Mouse (Mus musculus): ENCODE results near the gene Agap1. TPM values are rescaled to one million over a fixed set of nuclear protein-coding genes. Genes with fewer than 3 reads are reported as not detected.

Agap1 gene
- polyA plus RNA-seq, 1 experiment from 2014 or later, result 37.2 TPM

GRCm38 (mm10) chr1:89717100-89717499 is 262.5 kb downstream of the Agap1 start:
- Histone ChIP-seq H3K4me3 (replicated peaks; ENCODE audit: low read length) (no peak overlapping the region), H3K36me3 (ENCODE audit: control insufficient read depth, insufficient read depth) (no peaks in the 10 kb centered on the region), H3K9ac (replicated peaks; ENCODE audit: low read depth, low read length) (no peak overlapping the region), H3K9me3 (ENCODE audit: control insufficient read depth, low read length) (no peaks in the 10 kb centered on the region), H3K4me1 (replicated peaks; ENCODE audit: control insufficient read depth, insufficient read depth, low read length) (peaks cover 7% of the 10 kb centered on the region), H3K27me3 (replicated peaks; ENCODE audit: control insufficient read depth, insufficient read depth, low read length) (peaks cover 11% of the 10 kb centered on the region), H3K27ac (ENCODE audit: low read length) (no peak overlapping the region), H3K4me2 (ENCODE audit: low read length) (no peak overlapping the region)
- whole genome bisulfite sequencing, result 86% methylated on average over 4 of the region's 4 CpGs
- no peak for ATAC-seq

DNA sequence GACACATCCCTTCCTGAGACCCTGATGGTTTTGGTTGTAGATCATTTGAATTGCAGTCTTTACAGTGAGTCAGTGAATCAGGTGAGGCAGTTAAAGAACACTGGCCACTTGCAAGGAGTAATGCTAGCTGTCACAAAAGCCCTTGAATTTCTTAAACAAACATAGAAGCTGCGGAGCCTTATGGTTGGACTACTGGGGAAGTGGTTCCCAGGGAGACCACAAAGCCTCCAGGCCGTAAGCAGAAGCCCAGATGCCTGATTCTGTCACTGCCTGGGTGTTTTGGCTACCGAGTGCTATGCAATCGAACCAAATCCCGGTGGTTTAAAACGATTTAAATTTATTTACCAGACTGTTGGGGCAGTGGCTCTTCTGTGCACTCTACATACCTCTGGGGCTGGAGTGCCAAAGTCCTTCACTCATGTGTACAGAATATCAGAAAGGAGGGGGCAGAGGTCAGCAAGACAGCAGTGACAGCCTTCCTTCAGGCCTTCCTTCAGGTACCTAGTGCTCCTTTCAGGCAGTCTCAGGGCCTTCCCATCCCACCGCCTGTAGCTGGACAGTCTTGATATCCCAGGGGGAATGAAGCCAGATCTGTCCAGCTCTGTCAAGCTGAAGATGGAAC is 264.3 kb downstream of the Agap1 start:
- WGBS, result 65% methylated on average over 7 of the region's 7 CpGs
- H3K4me2 ChIP-seq (ENCODE audit: low read length), result no peak overlapping the region
- H3K27me3 ChIP-seq (replicated peaks; ENCODE audit: control insufficient read depth, insufficient read depth, low read length), result peaks cover 11% of the 10 kb centered on the region
- H3K36me3 ChIP-seq (ENCODE audit: control insufficient read depth, insufficient read depth), result no peaks in the 10 kb centered on the region
- no peak overlapping the region for H3K4me3 ChIP-seq (replicated peaks; ENCODE audit: low read length)
- H3K4me1 ChIP-seq (replicated peaks; ENCODE audit: control insufficient read depth, insufficient read depth, low read length), result peaks cover 7% of the 10 kb centered on the region
- ATAC-seq, result no peak
- H3K9ac ChIP-seq (replicated peaks; ENCODE audit: low read depth, low read length), result no peak overlapping the region
- no peaks in the 10 kb centered on the region for H3K9me3 ChIP-seq (ENCODE audit: control insufficient read depth, low read length)
- no peak overlapping the region for H3K27ac ChIP-seq (ENCODE audit: low read length)

DNA sequence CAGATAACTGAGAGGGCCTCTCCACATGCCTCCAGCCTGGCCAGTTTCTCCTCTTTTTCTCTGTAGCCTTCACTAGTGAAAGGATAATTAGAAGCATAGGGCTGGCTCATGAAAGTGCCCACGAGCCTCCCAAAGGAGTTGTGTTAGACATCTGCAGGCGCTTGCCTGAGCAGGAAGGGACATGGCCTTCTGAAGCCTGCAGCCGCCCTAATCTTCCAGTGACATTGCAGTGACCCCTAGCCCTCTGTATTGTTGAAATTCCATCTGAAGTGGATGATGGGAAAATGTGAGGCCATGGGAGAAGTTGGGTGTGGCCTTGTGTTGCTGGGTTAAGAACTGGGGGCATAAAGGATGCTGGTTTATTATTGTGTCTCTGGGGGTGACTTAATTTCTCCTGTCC is 269.5 kb downstream of the Agap1 start:
- H3K36me3 ChIP-seq (ENCODE audit: control insufficient read depth, insufficient read depth), result 0 out of 2 replicates have a peak, but pooled peaks cover 4% of the 10 kb centered on the region
- no peak overlapping the region for H3K4me2 ChIP-seq (ENCODE audit: low read length)
- ATAC-seq, result no peak
- peaks cover 6% of the 10 kb centered on the region; the same call in 1 of the 2 replicates for H3K27me3 ChIP-seq (replicated peaks; ENCODE audit: control insufficient read depth, insufficient read depth, low read length)
- H3K4me3 ChIP-seq (replicated peaks; ENCODE audit: low read length), result no peak overlapping the region
- no peak overlapping the region for H3K27ac ChIP-seq (ENCODE audit: low read length)
- no peaks in the 10 kb centered on the region for H3K9me3 ChIP-seq (ENCODE audit: control insufficient read depth, low read length)
- WGBS, result 56% methylated on average over 3 of the region's 3 CpGs
- no peaks in the 10 kb centered on the region; the same call in 1 of the 2 replicates for H3K4me1 ChIP-seq (replicated peaks; ENCODE audit: control insufficient read depth, insufficient read depth, low read length)
- H3K9ac ChIP-seq (replicated peaks; ENCODE audit: low read depth, low read length), result no peak overlapping the region

DNA sequence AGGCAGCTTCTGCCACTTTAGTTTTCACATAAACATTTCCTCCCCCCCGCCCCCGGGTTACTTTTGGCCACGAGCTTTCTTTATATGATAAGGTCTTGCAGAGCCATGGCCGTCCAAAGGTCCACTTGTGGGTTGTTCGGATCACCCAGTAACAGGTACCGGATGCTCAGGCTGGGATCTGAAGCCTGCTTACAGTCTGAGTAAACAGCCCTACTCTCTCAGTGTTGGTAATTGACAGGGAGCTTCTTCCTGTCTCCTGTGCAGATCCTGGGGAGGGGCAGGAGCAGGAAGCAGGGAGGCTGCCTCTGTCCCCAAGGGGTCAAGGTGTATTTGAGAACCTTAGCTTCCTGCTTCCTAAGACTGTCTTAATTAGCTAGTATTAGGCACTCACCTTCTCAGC is 269.9 kb downstream of the Agap1 start:
- 0 out of 2 replicates have a peak, but pooled peaks cover 4% of the 10 kb centered on the region for H3K36me3 ChIP-seq (ENCODE audit: control insufficient read depth, insufficient read depth)
- H3K27ac ChIP-seq (ENCODE audit: low read length), result no peak overlapping the region
- no peak for ATAC-seq
- H3K4me2 ChIP-seq (ENCODE audit: low read length), result no peak overlapping the region
- no peaks in the 10 kb centered on the region for H3K9me3 ChIP-seq (ENCODE audit: control insufficient read depth, low read length)
- WGBS, result 87% methylated on average over 6 of the region's 6 CpGs
- peaks cover 6% of the 10 kb centered on the region; the same call in 1 of the 2 replicates for H3K27me3 ChIP-seq (replicated peaks; ENCODE audit: control insufficient read depth, insufficient read depth, low read length)
- no peak overlapping the region for H3K4me3 ChIP-seq (replicated peaks; ENCODE audit: low read length)
- H3K9ac ChIP-seq (replicated peaks; ENCODE audit: low read depth, low read length), result no peak overlapping the region
- no peaks in the 10 kb centered on the region; the same call in 1 of the 2 replicates for H3K4me1 ChIP-seq (replicated peaks; ENCODE audit: control insufficient read depth, insufficient read depth, low read length)

DNA sequence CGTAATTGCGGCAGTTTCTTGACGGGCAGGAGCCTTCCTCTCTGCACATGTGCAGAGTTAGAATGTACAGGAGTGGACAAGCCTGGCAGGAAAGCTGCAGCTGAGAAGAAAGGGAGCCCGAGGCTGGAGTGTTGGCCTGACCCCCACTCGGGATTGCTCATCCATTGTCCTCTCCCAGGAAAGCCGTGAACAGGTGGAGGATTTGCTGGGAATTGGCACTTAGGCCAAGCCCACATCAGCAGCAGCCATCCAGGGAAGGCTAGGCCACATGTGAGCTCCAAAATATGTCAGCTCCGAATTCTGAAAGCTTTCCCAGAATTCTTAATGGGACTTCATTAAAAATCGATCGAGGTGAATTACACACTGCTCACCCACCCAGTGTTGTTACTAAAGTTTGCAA is 270.4 kb downstream of the Agap1 start:
- H3K9me3 ChIP-seq (ENCODE audit: control insufficient read depth, low read length), result no peaks in the 10 kb centered on the region
- no peaks in the 10 kb centered on the region; the same call in 1 of the 2 replicates for H3K4me1 ChIP-seq (replicated peaks; ENCODE audit: control insufficient read depth, insufficient read depth, low read length)
- 0 out of 2 replicates have a peak, but pooled peaks cover 4% of the 10 kb centered on the region for H3K36me3 ChIP-seq (ENCODE audit: control insufficient read depth, insufficient read depth)
- ATAC-seq, result no peak
- no peak overlapping the region for H3K27ac ChIP-seq (ENCODE audit: low read length)
- H3K9ac ChIP-seq (replicated peaks; ENCODE audit: low read depth, low read length), result no peak overlapping the region
- peaks cover 6% of the 10 kb centered on the region; the same call in 1 of the 2 replicates for H3K27me3 ChIP-seq (replicated peaks; ENCODE audit: control insufficient read depth, insufficient read depth, low read length)
- no peak overlapping the region for H3K4me2 ChIP-seq (ENCODE audit: low read length)
- 59% methylated on average over 9 of the region's 9 CpGs for WGBS
- H3K4me3 ChIP-seq (replicated peaks; ENCODE audit: low read length), result no peak overlapping the region

DNA sequence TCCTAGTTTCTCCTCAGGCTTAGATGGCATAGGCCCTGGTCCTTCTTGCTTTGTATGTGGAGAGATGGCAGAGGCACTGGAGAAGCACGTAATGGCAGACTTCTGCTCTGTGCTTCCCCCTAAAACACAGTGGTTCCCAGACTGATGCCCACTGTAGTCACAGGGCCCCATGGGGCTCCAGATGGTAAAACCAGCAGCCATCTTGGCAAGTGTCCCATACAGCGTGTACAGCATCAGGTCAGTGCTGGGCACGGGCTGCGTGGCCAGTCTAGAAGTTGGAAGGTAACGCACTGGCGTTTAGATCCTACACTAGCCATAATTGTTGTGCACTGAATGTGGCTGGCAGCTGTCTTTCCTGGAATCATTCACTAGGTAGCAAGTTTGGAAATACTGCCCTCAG is 273.9 kb downstream of the Agap1 start:
- H3K27me3 ChIP-seq (replicated peaks; ENCODE audit: control insufficient read depth, insufficient read depth, low read length), result peaks cover 20% of the 10 kb centered on the region
- no peaks in the 10 kb centered on the region for H3K9me3 ChIP-seq (ENCODE audit: control insufficient read depth, low read length)
- H3K27ac ChIP-seq (ENCODE audit: low read length), result no peak overlapping the region
- ATAC-seq, result no peak
- H3K36me3 ChIP-seq (ENCODE audit: control insufficient read depth, insufficient read depth), result peaks cover 6% of the 10 kb centered on the region; the same call in 1 of the 2 replicates
- 88% methylated on average over 6 of the region's 6 CpGs for WGBS
- no peak overlapping the region for H3K9ac ChIP-seq (replicated peaks; ENCODE audit: low read depth, low read length)
- no peak overlapping the region for H3K4me2 ChIP-seq (ENCODE audit: low read length)
- H3K4me3 ChIP-seq (replicated peaks; ENCODE audit: low read length), result no peak overlapping the region
- H3K4me1 ChIP-seq (replicated peaks; ENCODE audit: control insufficient read depth, insufficient read depth, low read length), result no peaks in the 10 kb centered on the region; the same call in 1 of the 2 replicates

GRCm38 (mm10) chr1:89730589-89731195 is 276.1 kb downstream of the Agap1 start:
- Histone ChIP-seq H3K36me3 (ENCODE audit: control insufficient read depth, insufficient read depth) (peaks cover 6% of the 10 kb centered on the region; the same call in 1 of the 2 replicates), H3K4me1 (replicated peaks; ENCODE audit: control insufficient read depth, insufficient read depth, low read length) (no peaks in the 10 kb centered on the region), H3K4me2 (ENCODE audit: low read length) (no peak overlapping the region), H3K27me3 (replicated peaks; ENCODE audit: control insufficient read depth, insufficient read depth, low read length) (peaks cover 32% of the 10 kb centered on the region), H3K9me3 (ENCODE audit: control insufficient read depth, low read length) (no peaks in the 10 kb centered on the region), H3K9ac (replicated peaks; ENCODE audit: low read depth, low read length) (no peak overlapping the region), H3K4me3 (replicated peaks; ENCODE audit: low read length) (no peak overlapping the region), H3K27ac (ENCODE audit: low read length) (no peak overlapping the region)
- no peak for ATAC-seq
- 90% methylated on average over 13 of the region's 13 CpGs for WGBS

DNA sequence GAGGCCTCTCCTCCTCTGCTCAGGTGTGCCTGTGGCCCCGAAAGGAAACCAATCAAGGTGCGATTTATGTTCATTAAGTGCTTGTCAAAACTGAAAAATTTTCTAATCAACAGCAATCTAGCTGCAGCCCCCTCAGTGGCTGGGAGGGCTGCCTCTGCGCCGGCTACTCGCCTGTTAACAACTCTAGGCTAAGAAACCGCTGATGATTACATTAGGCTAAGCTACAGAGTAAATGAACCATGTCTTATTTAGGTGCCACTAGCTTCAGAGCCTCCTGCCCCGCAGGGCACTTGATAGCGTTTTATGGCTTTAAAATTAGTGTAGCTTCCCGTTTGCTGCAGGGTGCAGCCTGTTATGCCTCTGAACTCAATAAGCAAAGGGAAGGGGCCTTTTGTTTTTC is 279.8 kb downstream of the Agap1 start:
- WGBS, result 72% methylated on average over 9 of the region's 9 CpGs
- no peak overlapping the region for H3K9ac ChIP-seq (replicated peaks; ENCODE audit: low read depth, low read length)
- peaks cover 2% of the 10 kb centered on the region; the same call in 1 of the 2 replicates for H3K36me3 ChIP-seq (ENCODE audit: control insufficient read depth, insufficient read depth)
- H3K4me1 ChIP-seq (replicated peaks; ENCODE audit: control insufficient read depth, insufficient read depth, low read length), result peaks cover 10% of the 10 kb centered on the region
- no peak for ATAC-seq
- no peak overlapping the region for H3K4me3 ChIP-seq (replicated peaks; ENCODE audit: low read length)
- H3K27ac ChIP-seq (ENCODE audit: low read length), result no peak overlapping the region
- H3K9me3 ChIP-seq (ENCODE audit: control insufficient read depth, low read length), result no peaks in the 10 kb centered on the region
- H3K4me2 ChIP-seq (ENCODE audit: low read length), result no peak overlapping the region
- peaks cover 44% of the 10 kb centered on the region for H3K27me3 ChIP-seq (replicated peaks; ENCODE audit: control insufficient read depth, insufficient read depth, low read length)

DNA sequence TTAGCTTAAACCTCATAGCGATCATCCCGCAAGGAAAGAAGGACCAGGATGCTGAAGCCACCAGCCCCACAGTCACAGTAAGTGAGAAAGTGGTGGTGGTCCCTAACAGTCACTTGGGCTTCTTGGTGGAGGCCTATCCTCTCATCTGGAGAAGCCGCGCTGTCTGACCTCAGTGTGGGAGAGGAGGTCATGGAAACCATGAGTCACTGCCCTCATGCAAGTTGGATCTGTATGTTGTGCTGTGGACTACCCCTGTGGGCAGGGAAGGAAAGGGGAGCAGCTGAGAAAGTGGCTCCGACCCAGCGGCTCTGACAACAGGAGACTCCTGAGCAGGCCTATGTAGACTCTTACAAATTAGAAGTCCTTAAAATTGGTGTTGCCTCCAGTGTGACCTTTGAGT is 280.5 kb downstream of the Agap1 start:
- Histone ChIP-seq H3K4me3 (replicated peaks; ENCODE audit: low read length) (no peak overlapping the region), H3K9ac (replicated peaks; ENCODE audit: low read depth, low read length) (no peak overlapping the region), H3K4me1 (replicated peaks; ENCODE audit: control insufficient read depth, insufficient read depth, low read length) (peaks cover 18% of the 10 kb centered on the region), H3K27ac (ENCODE audit: low read length) (no peak overlapping the region), H3K9me3 (ENCODE audit: control insufficient read depth, low read length) (no peaks in the 10 kb centered on the region), H3K27me3 (replicated peaks; ENCODE audit: control insufficient read depth, insufficient read depth, low read length) (peaks cover 44% of the 10 kb centered on the region), H3K4me2 (ENCODE audit: low read length) (no peak overlapping the region), H3K36me3 (ENCODE audit: control insufficient read depth, insufficient read depth) (peaks cover 2% of the 10 kb centered on the region; the same call in 1 of the 2 replicates)
- ATAC-seq, result no peak
- 93% methylated on average over 6 of the region's 6 CpGs for WGBS

All from forebrain, embryonic 16.5 days (tissue).